Mouse (Mus musculus): Measurements from ENCODE around the gene Ydjc.

- TF ChIP-seq CTCF (IDR thresholded peaks at IDR 0.05; ENCODE audit: low read depth) (peak; percentile 90), EP300 (IDR thresholded peaks at IDR 0.05; ENCODE audit: low read depth) (no peak)
Observed at GRCm38 (mm10) chr16:17127292-17127691, 17.1 kb upstream of the Ydjc start.
